Mouse (Mus musculus): ENCODE results near the gene Brwd1. TPM values are rescaled to one million over a fixed set of nuclear protein-coding genes. Genes with fewer than 3 reads are reported as not detected.
A peak's percentile ranks its signal among the peaks of the same experiment; 100 is the strongest.

The Brwd1 gene
- polyA plus RNA-seq, 1 experiment from 2014 or later: 116 TPM

DNA sequence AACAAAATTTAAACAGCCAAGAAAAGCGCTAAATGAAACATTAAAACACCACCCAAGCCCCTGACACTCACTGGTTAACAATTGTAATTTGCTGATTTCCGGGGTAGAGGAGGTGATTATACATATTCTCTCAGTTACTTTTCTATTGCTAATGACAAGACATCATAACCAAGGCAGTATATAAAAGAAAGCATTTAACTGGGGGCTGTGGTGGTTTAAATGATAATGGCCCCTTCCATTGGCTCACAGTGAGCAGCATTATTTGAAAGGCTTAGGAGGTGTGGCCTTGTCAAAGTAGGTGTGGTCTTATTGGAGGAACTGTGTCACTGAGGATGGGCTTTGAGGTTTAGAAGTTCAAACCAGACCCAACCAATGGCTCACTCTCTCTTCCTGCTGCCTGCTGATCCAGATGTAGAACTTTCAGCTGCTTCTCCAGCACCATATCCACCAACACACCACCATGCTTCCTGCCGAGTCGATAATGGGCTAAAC lies 129.1 kb downstream of the Brwd1 start:
- Histone ChIP-seq H3K27me3 (ENCODE audit: control insufficient read depth, insufficient read depth, low read length) (no peaks in the 10 kb centered on the region), H3K4me1 (ENCODE audit: control insufficient read depth, insufficient read depth, low read length) (no peaks in the 10 kb centered on the region), H3K4me3 (ENCODE audit: low read length) (no peak overlapping the region), H3K27ac (ENCODE audit: low read depth, low read length) (no peak overlapping the region), H3K9me3 (ENCODE audit: control insufficient read depth, low read length) (no peaks in the 10 kb centered on the region), H3K4me2 (replicated peaks; ENCODE audit: low read depth, low read length) (no peak overlapping the region), H3K36me3 (ENCODE audit: control insufficient read depth, insufficient read depth, low read length) (no peaks in the 10 kb centered on the region), H3K9ac (ENCODE audit: low read depth, low read length) (no peak overlapping the region)
- ATAC-seq (ENCODE audit: low FRiP score, low TSS enrichment): no peak
- WGBS: 94% methylated on average over 4 of the region's 4 CpGs

DNA sequence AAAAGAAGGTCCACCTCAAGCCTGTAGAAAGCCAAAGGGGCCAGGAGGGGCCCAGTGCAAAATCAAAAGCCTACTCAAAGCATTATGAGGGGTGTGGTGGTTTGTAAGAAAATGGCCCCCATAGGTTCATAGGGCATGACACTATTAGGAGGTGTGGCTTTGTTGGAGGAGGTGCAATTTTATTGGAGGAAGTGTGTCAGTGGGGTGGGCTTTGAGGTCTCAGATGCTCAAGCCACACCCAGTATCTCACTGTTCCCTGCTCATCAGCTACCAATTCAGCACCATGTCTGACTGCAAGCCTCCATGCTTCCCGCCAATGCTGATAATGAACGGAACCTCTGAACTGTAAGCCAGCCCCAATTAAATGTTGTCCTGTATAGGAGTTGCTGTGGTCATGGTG lies 130.9 kb downstream of the Brwd1 start:
- Histone ChIP-seq H3K36me3 (ENCODE audit: control insufficient read depth, insufficient read depth, low read length) (no peaks in the 10 kb centered on the region), H3K4me1 (ENCODE audit: control insufficient read depth, insufficient read depth, low read length) (no peaks in the 10 kb centered on the region), H3K4me3 (ENCODE audit: low read length) (no peak overlapping the region), H3K4me2 (replicated peaks; ENCODE audit: low read depth, low read length) (no peak overlapping the region), H3K9me3 (ENCODE audit: control insufficient read depth, low read length) (no peaks in the 10 kb centered on the region), H3K9ac (ENCODE audit: low read depth, low read length) (no peak overlapping the region), H3K27me3 (ENCODE audit: control insufficient read depth, insufficient read depth, low read length) (no peaks in the 10 kb centered on the region), H3K27ac (ENCODE audit: low read depth, low read length) (no peak overlapping the region)
- WGBS: 97% methylated on average over 2 of the region's 2 CpGs
- no peak for ATAC-seq (ENCODE audit: low FRiP score, low TSS enrichment)

DNA sequence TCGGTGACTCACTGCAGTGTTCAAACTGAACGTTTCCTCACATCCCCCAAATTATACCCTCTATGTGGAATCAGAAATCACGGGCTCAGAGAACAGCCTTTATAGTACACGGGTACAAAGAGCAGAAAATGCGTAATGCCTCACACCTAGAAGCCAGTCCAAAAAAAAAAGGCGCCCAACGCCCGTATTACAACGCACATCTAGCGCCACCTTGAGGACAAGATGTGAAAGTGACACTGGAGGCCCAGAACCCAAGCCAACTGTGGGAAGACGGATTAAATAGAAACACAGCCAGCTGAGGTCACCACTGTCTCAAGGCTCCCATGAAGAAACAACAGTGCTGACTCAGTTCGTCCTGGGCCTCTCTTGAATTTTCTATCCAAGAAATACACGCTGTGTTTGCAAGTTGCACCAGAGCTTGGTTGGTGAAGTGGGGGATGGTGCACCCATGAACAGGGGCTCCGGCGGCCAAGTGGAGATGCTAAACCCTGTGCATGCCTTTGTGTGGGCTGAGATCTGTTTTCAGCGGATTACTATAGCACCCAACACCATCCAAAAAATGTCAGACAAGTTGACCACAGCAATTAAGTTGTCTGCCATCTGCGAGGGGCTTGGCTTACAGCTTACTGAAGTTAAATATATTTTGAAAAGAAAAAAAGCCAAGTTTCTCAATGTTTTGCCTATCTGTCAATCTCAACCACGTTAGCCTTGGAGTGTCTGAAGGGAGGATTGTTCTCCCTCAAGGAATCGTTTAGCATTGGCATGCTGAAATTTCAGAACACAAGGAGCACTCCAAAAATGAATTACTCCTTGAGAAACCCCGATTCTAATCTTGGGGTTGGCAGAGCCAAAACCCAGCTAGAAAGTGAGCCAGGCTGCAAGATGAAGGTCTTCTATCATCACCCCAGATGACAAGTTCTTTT lies 136.7 kb downstream of the Brwd1 start:
- no peak overlapping the region for H3K4me2 ChIP-seq (replicated peaks; ENCODE audit: low read depth, low read length)
- no peaks in the 10 kb centered on the region for H3K4me1 ChIP-seq (ENCODE audit: control insufficient read depth, insufficient read depth, low read length)
- peak; percentile 69; the same call in 1 of the 2 replicates for ATAC-seq (ENCODE audit: low FRiP score, low TSS enrichment)
- no peaks in the 10 kb centered on the region for H3K9me3 ChIP-seq (ENCODE audit: control insufficient read depth, low read length)
- no peak overlapping the region for H3K4me3 ChIP-seq (ENCODE audit: low read length)
- no peak overlapping the region for H3K9ac ChIP-seq (ENCODE audit: low read depth, low read length)
- no peaks in the 10 kb centered on the region for H3K36me3 ChIP-seq (ENCODE audit: control insufficient read depth, insufficient read depth, low read length)
- H3K27ac ChIP-seq (ENCODE audit: low read depth, low read length): no peak overlapping the region
- WGBS: 30% methylated on average over 20 of the region's 20 CpGs
- no peaks in the 10 kb centered on the region for H3K27me3 ChIP-seq (ENCODE audit: control insufficient read depth, insufficient read depth, low read length)

DNA sequence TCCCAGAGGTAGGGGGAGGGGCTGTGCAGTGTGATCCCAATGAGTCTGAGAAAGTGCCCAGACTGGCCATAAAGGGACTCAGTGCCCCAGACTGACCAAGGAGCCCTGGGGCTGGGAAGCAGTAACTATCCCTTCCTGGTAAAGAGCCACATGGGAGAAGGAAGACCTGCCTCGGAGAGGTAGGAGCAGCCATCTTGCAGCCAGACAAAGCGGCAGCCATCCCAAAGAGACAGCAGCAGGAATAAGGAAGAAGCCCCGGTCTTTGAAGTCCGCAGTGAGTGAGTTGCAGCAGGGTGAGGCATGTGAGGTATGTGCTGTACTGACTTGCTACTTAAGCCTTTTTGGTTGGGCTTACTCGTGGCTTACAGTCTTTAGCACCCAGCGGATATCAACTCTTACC lies 139.1 kb downstream of the Brwd1 start:
- Histone ChIP-seq H3K9ac (ENCODE audit: low read depth, low read length) (no peak overlapping the region), H3K4me1 (ENCODE audit: control insufficient read depth, insufficient read depth, low read length) (no peaks in the 10 kb centered on the region), H3K4me3 (ENCODE audit: low read length) (no peak overlapping the region), H3K36me3 (ENCODE audit: control insufficient read depth, insufficient read depth, low read length) (no peaks in the 10 kb centered on the region), H3K27me3 (ENCODE audit: control insufficient read depth, insufficient read depth, low read length) (no peaks in the 10 kb centered on the region), H3K9me3 (ENCODE audit: control insufficient read depth, low read length) (no peaks in the 10 kb centered on the region), H3K27ac (ENCODE audit: low read depth, low read length) (no peak overlapping the region), H3K4me2 (replicated peaks; ENCODE audit: low read depth, low read length) (no peak overlapping the region)
- no peak for ATAC-seq (ENCODE audit: low FRiP score, low TSS enrichment)
- 87% methylated on average over 6 of the region's 6 CpGs for WGBS

Small RNA genes lying within 50 kb of the gene (microRNA-seq; reads per million reads assigned to microRNA genes)
- gene Gm27833: not detected

Other genes starting within 250 kb of the Brwd1 start
- gene Psmg1, start 91.6 kb downstream of the Brwd1 start, polyA plus RNA-seq (2014; fragmentation: Nextera tagmentation; extraction: Ambion mirVana): 99.2 and 105 TPM in 2 replicates
- gene Hmgn1, start 45.2 kb upstream of the Brwd1 start, polyA plus RNA-seq (2014; fragmentation: Nextera tagmentation; extraction: Ambion mirVana): 746 and 807 TPM in 2 replicates
- gene Wrb, start 62.9 kb upstream of the Brwd1 start, polyA plus RNA-seq (2014; fragmentation: Nextera tagmentation; extraction: Ambion mirVana): 68.5 and 75.6 TPM in 2 replicates
- 1.5 TPM in 2 replicates for gene Lca5l, start 109.7 kb upstream of the Brwd1 start, polyA plus RNA-seq (2014; fragmentation: Nextera tagmentation; extraction: Ambion mirVana)
- gene Sh3bgr, start 117.9 kb upstream of the Brwd1 start, polyA plus RNA-seq (2014; fragmentation: Nextera tagmentation; extraction: Ambion mirVana): 2.9 and 3.4 TPM in 2 replicates
- 1.1 and 2.8 TPM in 2 replicates for gene B3galt5, start 153.3 kb upstream of the Brwd1 start, polyA plus RNA-seq (2014; fragmentation: Nextera tagmentation; extraction: Ambion mirVana)